Mouse (Mus musculus) mouse embryonic stem cell (cell line): ENCODE measurements around the gene Vmn1r127.
"Not testable (repeated sequence)": the region's sequence is repeated elsewhere in the genome, so short reads cannot be mapped to it uniquely, and the experiment has no call there.

ENCODE experiments used
- in situ Hi-C, 2 experiments: fragments of 300-500 bp; cut with MboI; formaldehyde crosslinking; loops; 1 replicate in 1 of 2; 3 replicates in 1 of 2; pipeline ENCODE4 v1.14.3; 2019 to 2020; ENCODE audit warnings: low sequenced_read_pairs in 2 of 2, low pct_unique_long_range_greater_than_20kb in 1 of 2, mixed read lengths in 1 of 2; ENCODE audit not compliant: unreplicated experiment in 1 of 2

Gene Vmn1r127

DNA sequence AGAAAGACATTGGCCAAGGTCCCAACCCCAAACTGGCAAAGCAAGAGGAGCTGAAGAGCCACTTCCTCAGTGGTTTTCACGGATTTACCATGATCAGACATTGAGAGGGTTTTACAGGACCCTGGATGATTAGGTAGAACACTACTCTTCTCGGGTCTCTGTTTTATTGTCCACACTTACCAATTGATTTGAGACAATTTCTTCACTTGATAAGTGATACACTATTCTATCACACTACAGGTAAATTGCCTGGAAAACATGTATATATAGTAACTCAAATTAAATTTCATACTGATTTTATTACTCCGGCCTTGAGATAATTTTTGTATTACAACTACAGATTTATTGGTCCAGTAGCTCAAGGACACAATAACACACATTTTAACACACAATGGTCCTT, at the start of gene Vmn1r127:
Gene Vmn1r127 (minus strand): TSS at position 101 of the 400 bp plus-strand sequence.
- in situ Hi-C loops = not testable (repeated sequence)

GRCm38 (mm10) chr7:21361191-21361590, 41.5 kb upstream of the Vmn1r127 start, which contains the start of gene Vmn1r129:
TSS of gene Vmn1r129 (minus strand) at chr7:21361291.
- in situ Hi-C loops = not testable (repeated sequence)

DNA sequence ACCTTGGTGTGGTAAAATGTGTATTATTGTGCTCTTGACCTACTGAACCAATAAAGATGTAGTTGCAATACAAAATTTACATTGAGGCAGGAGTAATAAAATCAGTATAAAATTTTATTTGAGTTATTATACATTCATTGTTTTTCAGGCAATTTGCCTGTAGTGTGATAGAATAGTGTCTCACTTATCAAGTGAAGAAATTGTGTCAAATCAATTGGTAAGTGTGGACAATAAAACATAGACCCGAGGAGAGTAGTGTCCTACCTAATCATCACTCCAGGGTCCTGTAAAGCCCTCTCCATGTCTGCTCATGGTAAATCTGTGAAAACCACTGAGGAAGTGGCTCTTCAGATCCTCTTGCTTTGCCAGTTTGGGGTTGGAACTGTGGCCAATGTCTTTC, 29.4 kb upstream of the Vmn1r127 start, which contains the start of gene Vmn1r128:
Gene Vmn1r128 (plus strand): TSS at position 301 of the 400 bp plus-strand sequence.
- in situ Hi-C loops = not testable (repeated sequence)

GRCm38 (mm10) chr7:21301367-21301766, 18.3 kb downstream of the Vmn1r127 start, which contains the start of gene Vmn1r126:
TSS of gene Vmn1r126 (minus strand) at chr7:21301467.
- in situ Hi-C loops = not testable (repeated sequence)

- in situ Hi-C loops = not testable (repeated sequence)
Observed at GRCm38 (mm10) chr7:21271879-21272278, 47.8 kb downstream of the Vmn1r127 start, which contains the start of gene Vmn1r125. TSS of gene Vmn1r125 (plus strand) at chr7:21272179.
